Mouse (Mus musculus) B cell, adult 2 months (primary cell): ENCODE data around the gene Prrg4.

ENCODE experiments used
- DNase-seq, 2 experiments: peaks; one replicate each; pipeline ENCODE4 v3.0.0; 2022

Gene Prrg4

DNA sequence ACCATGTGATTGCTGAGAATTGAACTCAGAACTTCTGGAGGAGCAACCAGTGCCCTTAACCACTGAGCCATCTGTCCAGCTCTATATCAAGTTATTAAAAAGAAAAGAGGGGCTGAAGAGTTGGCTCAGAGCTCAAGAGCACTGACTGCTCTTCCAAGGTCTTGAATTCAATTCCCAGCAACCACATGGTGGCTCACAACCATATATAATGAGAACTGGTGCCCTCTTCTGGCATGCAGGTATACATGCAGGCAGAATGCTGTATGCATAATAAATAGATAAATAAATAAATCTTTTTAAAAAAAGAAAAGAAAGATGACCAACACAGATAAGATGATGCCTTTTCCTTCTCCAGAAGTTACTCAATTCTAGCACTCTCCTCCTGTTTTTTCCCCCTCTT, 8.7 kb downstream of the Prrg4 start:
- DNase-seq = no peak

DNA sequence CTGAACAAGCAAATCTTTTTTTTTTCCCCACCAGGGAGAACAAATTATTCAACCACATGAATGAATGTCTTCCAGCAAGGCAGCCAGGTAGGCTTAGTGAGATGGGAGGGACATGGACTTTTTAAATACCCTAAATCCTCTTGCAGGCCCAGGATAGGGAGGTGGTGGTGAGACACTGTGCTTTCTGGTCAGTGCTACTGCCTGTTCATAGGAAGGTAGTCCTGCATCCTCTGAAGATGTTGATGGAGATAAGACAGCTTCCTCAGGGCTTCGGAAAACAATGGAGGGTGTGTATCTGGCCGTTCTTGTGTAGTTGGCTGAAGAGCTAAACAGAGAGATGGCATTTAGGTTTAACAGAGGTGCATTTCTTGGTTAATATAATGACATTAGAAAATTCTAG, 17.2 kb downstream of the Prrg4 start:
- no peak for DNase-seq

DNA sequence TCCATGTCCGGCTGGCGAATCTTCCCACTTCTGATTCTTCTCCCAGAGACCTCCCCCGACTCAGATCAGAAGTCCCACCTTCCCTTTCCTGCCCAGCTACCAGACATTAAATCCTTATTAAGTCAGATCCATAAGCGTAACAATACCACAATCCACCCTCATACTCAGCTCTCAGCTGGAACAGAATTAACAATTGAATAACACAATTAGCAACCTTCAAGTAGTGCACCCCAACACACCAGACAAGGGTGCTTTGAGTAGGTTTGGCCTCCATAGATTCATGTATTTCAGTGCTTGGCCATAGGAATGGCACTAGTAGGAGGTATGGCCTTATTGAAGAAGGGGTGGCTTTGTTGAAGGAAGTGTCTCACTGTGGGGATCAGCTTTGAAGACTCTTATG, 23.5 kb downstream of the Prrg4 start:
- DNase-seq = no peak

DNA sequence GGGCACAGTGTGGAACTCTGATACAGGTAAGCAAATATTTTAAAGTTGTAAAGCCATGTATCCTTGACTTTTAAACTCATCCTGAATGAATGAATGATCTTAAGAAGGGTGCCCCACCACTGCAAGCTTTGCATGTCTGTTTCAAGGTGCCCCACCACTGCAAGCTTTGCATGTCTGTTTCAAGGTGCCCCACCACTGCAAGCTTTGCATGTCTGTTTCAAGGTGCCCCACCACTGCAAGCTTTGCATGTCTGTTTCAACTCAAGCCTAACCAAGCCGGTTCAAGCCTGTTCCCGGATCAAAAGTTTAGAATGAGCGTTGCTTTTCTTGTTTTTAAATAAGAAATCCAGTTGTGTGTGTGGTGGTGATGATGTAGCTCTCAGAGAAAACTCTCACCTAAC, 30.9 kb downstream of the Prrg4 start:
- peak; percentile 3 to 8 for DNase-seq

DNA sequence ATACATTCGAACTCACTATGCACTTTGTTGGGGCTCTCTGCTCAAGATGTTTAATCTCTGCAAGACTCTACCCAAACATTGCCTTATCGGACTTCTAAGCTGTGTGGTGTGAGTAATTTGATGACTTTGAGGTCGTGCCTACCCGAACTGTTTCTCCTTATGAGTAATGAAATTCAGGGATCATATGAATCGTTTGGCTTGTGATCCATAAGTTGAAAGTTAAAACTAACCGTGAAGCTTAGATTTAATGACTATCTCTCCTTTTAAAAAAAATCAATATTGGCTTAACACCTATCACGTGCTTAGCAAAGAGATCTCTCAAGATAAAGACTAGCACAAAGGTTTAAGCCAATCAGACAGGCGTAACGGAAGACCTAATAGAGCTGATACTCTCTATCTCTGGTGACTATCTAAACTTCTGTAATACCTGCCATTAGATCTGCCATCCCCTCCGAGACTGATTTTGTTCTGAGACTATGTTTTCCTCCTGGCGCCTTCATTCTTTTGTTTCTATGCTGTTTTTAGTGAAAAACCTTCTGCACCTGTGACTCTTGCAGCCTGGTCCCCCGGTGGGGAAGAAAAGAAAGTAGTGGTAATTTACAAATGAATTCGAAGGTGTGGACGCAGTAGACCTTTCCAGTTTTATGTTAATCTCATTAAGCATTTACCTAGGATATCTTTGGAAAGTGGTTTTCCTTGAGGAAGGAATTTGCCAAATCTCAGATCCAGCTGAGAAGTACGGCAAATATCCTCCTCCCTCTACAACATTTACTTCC, 31.9 kb downstream of the Prrg4 start:
- DNase-seq = peak; percentile 3 to 14

GRCm38 (mm10) chr2:104816866-104817439, 32.7 kb downstream of the Prrg4 start:
- DNase-seq = peak; percentile 89

- DNase-seq = no peak
Measured at GRCm38 (mm10) chr2:104816371-104816827, 33.3 kb downstream of the Prrg4 start, which contains the start of gene Qser1. Qser1 (minus strand) TSS chr2:104816760.

- peak; percentile 53 to 54 for DNase-seq
Measured at GRCm38 (mm10) chr2:104815561-104816370, 33.9 kb downstream of the Prrg4 start.

GRCm38 (mm10) chr2:104814181-104814951, 35.3 kb downstream of the Prrg4 start:
- DNase-seq = no peak

GRCm38 (mm10) chr2:104805435-104805834, 44.2 kb downstream of the Prrg4 start:
- peak in 1 of 2 experiments; percentile 8 for DNase-seq
